Mouse (Mus musculus) limb, embryonic 11.5 days (tissue): Measurements from ENCODE around the gene Tert. TPM values are rescaled to one million over a fixed set of nuclear protein-coding genes. Genes with fewer than 3 reads are reported as not detected.
A peak's percentile ranks its signal among the peaks of the same experiment; 100 is the strongest.

Source experiments
- ATAC-seq: fragments of 200-750 bp; cut with Nextera tagmentation; 2 replicates; pipeline ENCODE4 v1.8.0; 2017; ENCODE audit warnings: low read depth; ENCODE audit not compliant: insufficient number of reproducible peaks, low FRiP score, low TSS enrichment
- DNase-seq: peaks from one replicate; pipeline ENCODE4 v3.0.0-alpha.2; 2015; ENCODE audit warnings: low spot score
- H3K27ac ChIP-seq: fragments of 300-500 bp; sonication (generic); replicated peaks from 2 replicates; pipeline ENCODE4 v1.5.1; 2014; ENCODE audit warnings: low read depth, mild to moderate bottlenecking, low read length
- H3K27me3 ChIP-seq: fragments of 300-500 bp; sonication (generic); 2 replicates; pipeline ENCODE4 v1.6.1; 2014; ENCODE audit warnings: mild to moderate bottlenecking, low read length, mixed read lengths; ENCODE audit not compliant: control insufficient read depth, insufficient read depth
- H3K36me3 ChIP-seq: fragments of 300-500 bp; sonication (generic); 2 replicates; pipeline ENCODE4 v1.6.1; 2014; ENCODE audit warnings: mild to moderate bottlenecking, low read length, moderate library complexity, mixed read lengths; ENCODE audit not compliant: control insufficient read depth, insufficient read depth
- H3K4me1 ChIP-seq: fragments of 300-500 bp; sonication (generic); 2 replicates; pipeline ENCODE4 v1.6.1; 2014; ENCODE audit warnings: low read length, mixed read lengths; ENCODE audit not compliant: control insufficient read depth, insufficient read depth
- H3K4me2 ChIP-seq: fragments of 300-500 bp; sonication (generic); 2 replicates; pipeline ENCODE4 v1.6.1; 2014; ENCODE audit warnings: low read depth, mild to moderate bottlenecking, moderate library complexity; ENCODE audit not compliant: severe bottlenecking
- H3K4me3 ChIP-seq: fragments of 300-500 bp; sonication (generic); 2 replicates; pipeline ENCODE4 v1.5.1; 2014; ENCODE audit warnings: low read depth, low read length
- H3K9ac ChIP-seq: fragments of 300-500 bp; sonication (generic); 2 replicates; pipeline ENCODE4 v1.6.1; 2014; ENCODE audit warnings: mild to moderate bottlenecking, low read length
- H3K9me3 ChIP-seq: fragments of 300-500 bp; sonication (generic); 2 replicates; pipeline ENCODE4 v1.6.1; 2016; ENCODE audit warnings: low read length; ENCODE audit not compliant: control insufficient read depth
- WGBS: fragments of 180-500 bp; shearing (Covaris S2); extraction: QIAGEN DNeasy Blood & Tissue Kit; methylation state at CpG from one replicate; pipeline ENCODE4 v1.1.7; 2014; 5-methylcytosine and 5-hydroxymethylcytosine counted together
- polyA plus RNA-seq: library from polyadenylated mRNA; unstranded; fragments of >200 nt; fragmentation: Nextera tagmentation; extraction: Ambion mirVana; gene quantifications from 2 replicates; pipeline ENCODE4 v1.2.1, GENCODE M21; 2014

Tert gene
- 9.4 and 10.2 TPM in 2 replicates for polyA plus RNA-seq

- no peaks in the 10 kb centered on the region; the same call in 1 of the 2 replicates for H3K36me3 ChIP-seq
- WGBS, result 9% methylated on average over 47 of the region's 47 CpGs
- DNase-seq, result peak; percentile 84
- H3K9ac ChIP-seq, result peak within 1 kb of the TSS; percentile 82
- H3K4me1 ChIP-seq, result peaks cover 6% of the 10 kb centered on the region; the same call in 1 of the 2 replicates
- H3K27me3 ChIP-seq, result no peaks in the 10 kb centered on the region
- no peak within 1 kb of the TSS for H3K27ac ChIP-seq
- peak; percentile 81; the same call in 1 of the 2 replicates for ATAC-seq
- peak within 1 kb of the TSS; percentile 93 for H3K4me2 ChIP-seq
- H3K9me3 ChIP-seq, result no peaks in the 10 kb centered on the region
- H3K4me3 ChIP-seq, result peak within 1 kb of the TSS; percentile 59
Measured at GRCm38 (mm10) chr13:73626745-73627549, at the start of gene Tert. Gene Tert (plus strand): TSS chr13:73626911.

- H3K9ac ChIP-seq, result no peak overlapping the region
- no peaks in the 10 kb centered on the region for H3K36me3 ChIP-seq
- WGBS, result 78% methylated on average over 2 of the region's 2 CpGs
- H3K9me3 ChIP-seq, result no peaks in the 10 kb centered on the region
- H3K27me3 ChIP-seq, result no peaks in the 10 kb centered on the region
- no peak overlapping the region for H3K27ac ChIP-seq
- ATAC-seq (no peak), DNase-seq (no peak)
- H3K4me2 ChIP-seq, result no peak overlapping the region
- H3K4me1 ChIP-seq, result no peaks in the 10 kb centered on the region
- no peak overlapping the region for H3K4me3 ChIP-seq
Measured at GRCm38 (mm10) chr13:73577277-73577676, 49.4 kb upstream of the Tert start.

- Histone ChIP-seq H3K4me1 (no peaks in the 10 kb centered on the region), H3K4me3 (no peak overlapping the region), H3K36me3 (no peaks in the 10 kb centered on the region), H3K4me2 (no peak overlapping the region), H3K9ac (no peak overlapping the region), H3K9me3 (no peaks in the 10 kb centered on the region), H3K27me3 (no peaks in the 10 kb centered on the region), H3K27ac (no peak overlapping the region)
- no peak for ATAC-seq
- WGBS, result 80% methylated on average over 3 of the region's 3 CpGs
- DNase-seq, result no peak
Measured at GRCm38 (mm10) chr13:73591488-73591887, 35.2 kb upstream of the Tert start.

- WGBS, result 49% methylated on average over 2 of the region's 2 CpGs
- H3K4me3 ChIP-seq, result no peak overlapping the region
- H3K9ac ChIP-seq, result no peak overlapping the region
- no peak for DNase-seq
- H3K4me1 ChIP-seq, result no peaks in the 10 kb centered on the region
- no peaks in the 10 kb centered on the region for H3K9me3 ChIP-seq
- no peak overlapping the region for H3K4me2 ChIP-seq
- no peak for ATAC-seq
- no peaks in the 10 kb centered on the region for H3K36me3 ChIP-seq
- no peak overlapping the region for H3K27ac ChIP-seq
- no peaks in the 10 kb centered on the region for H3K27me3 ChIP-seq
Measured at GRCm38 (mm10) chr13:73592546-73592945, 34.2 kb upstream of the Tert start.

GRCm38 (mm10) chr13:73596276-73596675, 30.4 kb upstream of the Tert start:
- H3K4me1 ChIP-seq, result no peaks in the 10 kb centered on the region
- WGBS, result 79% methylated on average over 4 of the region's 4 CpGs
- H3K27me3 ChIP-seq, result no peaks in the 10 kb centered on the region

GRCm38 (mm10) chr13:73600217-73600616, 26.5 kb upstream of the Tert start:
- Histone ChIP-seq H3K9ac (no peak overlapping the region), H3K36me3 (no peaks in the 10 kb centered on the region), H3K27me3 (no peaks in the 10 kb centered on the region), H3K9me3 (no peaks in the 10 kb centered on the region), H3K4me3 (no peak overlapping the region), H3K4me2 (no peak overlapping the region), H3K4me1 (peaks cover 8% of the 10 kb centered on the region), H3K27ac (no peak overlapping the region)
- no peak for ATAC-seq
- WGBS, result 85% methylated on average over 4 of the region's 4 CpGs
- DNase-seq, result no peak

More at GRCm38 (mm10) chr13:73596276-73596675, 30.4 kb upstream of the Tert start:
- no peaks in the 10 kb centered on the region for H3K9me3 ChIP-seq
- H3K4me2 ChIP-seq, result no peak overlapping the region
- ATAC-seq (no peak), DNase-seq (no peak)
- no peak overlapping the region for H3K4me3 ChIP-seq
- H3K27ac ChIP-seq, result no peak overlapping the region
- no peaks in the 10 kb centered on the region for H3K36me3 ChIP-seq
- H3K9ac ChIP-seq, result no peak overlapping the region

GRCm38 (mm10) chr13:73603046-73603445, 23.7 kb upstream of the Tert start:
- WGBS, result 57% methylated on average over 4 of the region's 4 CpGs
- DNase-seq (no peak), ATAC-seq (no peak)
- Histone ChIP-seq H3K9me3 (no peaks in the 10 kb centered on the region), H3K4me3 (peak overlapping the region; percentile 71), H3K4me1 (peaks cover 8% of the 10 kb centered on the region), H3K27me3 (no peaks in the 10 kb centered on the region), H3K4me2 (peak overlapping the region; percentile 85), H3K27ac (no peak overlapping the region), H3K9ac (peak overlapping the region; percentile 84), H3K36me3 (no peaks in the 10 kb centered on the region; the same call in 1 of the 2 replicates)

- DNase-seq (peak; percentile 98), ATAC-seq (peak; percentile 91)
- under 1% methylated on average over 53 of the region's 53 CpGs for WGBS
- Histone ChIP-seq H3K27me3 (no peaks in the 10 kb centered on the region), H3K36me3 (peaks cover 1% of the 10 kb centered on the region), H3K9me3 (no peaks in the 10 kb centered on the region), H3K4me3 (peak within 1 kb of the TSS; percentile 71), H3K9ac (peak within 1 kb of the TSS; percentile 84), H3K27ac (0 out of 2 replicates have a peak within 1 kb of the TSS, but pooled peaks have one; percentile 61), H3K4me2 (peak within 1 kb of the TSS; percentile 85), H3K4me1 (peaks cover 8% of the 10 kb centered on the region)
Measured at GRCm38 (mm10) chr13:73603522-73604155, 23.1 kb upstream of the Tert start, which contains the start of gene Clptm1l. Gene Clptm1l (plus strand): TSS chr13:73604006.
